Mouse (Mus musculus) adrenal gland, adult (tissue): ENCODE data around the gene Pcnt.
A peak's percentile ranks its signal among the peaks of the same experiment; 100 is the strongest.

ENCODE experiments used
- DNase-seq, 2 experiments: peaks; one replicate each; pipeline ENCODE4 v3.0.0; 2022 to 2023; ENCODE audit warnings: low spot score in 1 of 2; ENCODE audit not compliant: inconsistent age in 2 of 2

Pcnt gene

DNA sequence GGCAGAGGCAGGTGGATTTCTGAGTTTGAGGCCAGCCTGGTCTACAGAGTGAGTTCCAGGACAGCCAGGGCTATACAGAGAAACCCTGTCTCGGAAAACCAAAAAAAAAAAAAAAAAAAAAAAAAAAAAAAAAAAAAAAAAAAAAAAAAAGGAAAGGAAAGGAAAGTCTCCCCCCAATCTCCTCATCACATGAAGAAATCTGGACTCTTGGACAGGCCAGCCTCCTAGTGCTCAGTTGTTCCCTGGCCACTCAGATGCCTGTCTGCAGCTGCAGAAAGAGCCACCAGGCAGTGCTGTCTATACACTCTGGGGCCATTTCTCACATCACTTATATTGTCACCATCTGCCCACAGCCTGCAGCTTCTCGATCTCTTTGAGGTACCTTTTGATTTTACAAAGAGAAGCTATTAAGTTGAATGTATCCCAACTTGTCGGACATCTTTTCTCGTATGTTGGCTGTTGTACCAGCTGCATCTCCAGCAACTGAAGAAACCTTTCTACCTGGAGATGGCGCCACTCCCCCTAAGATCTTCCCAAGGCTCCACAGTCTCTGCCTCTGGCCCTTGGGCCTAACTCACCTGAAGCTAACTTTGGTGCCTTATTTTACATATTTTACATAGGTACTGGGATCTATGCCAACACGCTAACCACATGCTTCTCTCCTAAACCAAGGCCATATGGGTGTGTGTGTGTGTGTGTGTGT lies 116.1 kb downstream of the Pcnt start:
- peak; percentile 42 to 83 for DNase-seq

DNA sequence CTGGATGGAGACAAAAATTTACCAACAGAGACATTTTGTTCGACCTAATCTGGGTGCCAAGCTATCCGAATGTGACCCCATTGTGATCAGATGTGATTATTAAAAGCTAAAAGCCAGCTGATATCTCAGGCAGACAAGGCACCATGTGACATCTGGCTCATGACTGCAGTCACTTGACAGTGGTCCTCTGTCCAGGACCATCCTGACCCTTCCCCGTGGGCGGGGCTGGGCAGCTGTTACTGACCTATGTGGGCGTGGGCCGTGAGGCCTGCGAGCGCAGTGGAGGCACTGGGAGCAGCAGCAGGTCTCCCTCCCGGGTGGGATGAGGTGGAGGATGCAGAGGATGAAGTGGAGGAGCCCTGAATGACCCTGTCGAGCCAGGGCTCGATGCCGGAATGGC lies 125.0 kb downstream of the Pcnt start:
- DNase-seq = no peak

- no peak for DNase-seq
These were observed 126.4 kb downstream of the Pcnt start for GRCm38 (mm10) chr10:76316194-76316593.

DNA sequence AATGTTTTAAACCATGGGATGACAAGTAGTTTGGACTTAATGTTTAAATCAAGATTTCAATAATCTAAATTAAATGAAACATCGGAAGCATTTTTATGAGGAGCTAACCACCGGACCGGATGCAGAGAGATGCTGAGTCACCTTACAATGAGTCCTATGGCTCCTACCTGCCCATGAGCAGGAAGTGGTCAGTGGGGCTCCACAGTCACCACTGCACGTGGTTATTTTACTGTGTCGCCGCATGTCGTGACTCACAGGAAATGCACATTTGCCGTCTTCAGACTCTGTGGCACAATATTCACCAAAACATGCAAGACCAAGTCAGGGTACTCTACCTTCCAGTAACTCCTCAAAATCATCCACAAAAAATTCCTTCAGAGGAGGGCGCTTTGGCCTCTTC lies 135.8 kb downstream of the Pcnt start:
- no peak for DNase-seq
